Mouse (Mus musculus): ENCODE measurements around the gene Six1.
"Not testable (repeated sequence)": the region's sequence is repeated elsewhere in the genome, so short reads cannot be mapped to it uniquely, and the experiment has no call there.

GRCm38 (mm10) chr12:73002281-73002680, 51.4 kb downstream of the Six1 start:
- TF ChIP-seq CTCF (IDR thresholded peaks at IDR 0.05; ENCODE audit: extremely low read depth, insufficient read length, insufficient replicate concordance, low read depth, low read length); POLR2A (IDR thresholded peaks at IDR 0.05; ENCODE audit: low read depth, low read length): not testable (repeated sequence)

Data from small intestine, adult 2 months (tissue).